Mouse (Mus musculus) olfactory bulb, adult 2 months (tissue): ENCODE results near the gene Gpatch8. TPM values are rescaled to one million over a fixed set of nuclear protein-coding genes. Genes with fewer than 3 reads are reported as not detected.

Source experiments
- H3K27ac ChIP-seq: fragments of 200-500 bp; 2 replicates; pipeline ENCODE4 v1.5.1; 2012; ENCODE audit warnings: low read depth, low read length; ENCODE audit not compliant: insufficient read depth
- H3K4me1 ChIP-seq: fragments of 200-500 bp; 2 replicates; pipeline ENCODE4 v1.6.1; 2012; ENCODE audit warnings: low read length; ENCODE audit not compliant: control insufficient read depth, insufficient read depth
- H3K4me3 ChIP-seq: fragments of 200-500 bp; 2 replicates; pipeline ENCODE4 v1.5.1; 2012; ENCODE audit warnings: mild to moderate bottlenecking, low read depth, low read length, moderate library complexity; ENCODE audit not compliant: insufficient read depth
- CTCF ChIP-seq: fragments of 200-500 bp; IDR thresholded peaks from 2 replicates; pipeline ENCODE4 v1.5.1; 2012; ENCODE audit warnings: low read depth, mild to moderate bottlenecking, low read length, moderate library complexity; ENCODE audit not compliant: insufficient read depth
- POLR2A ChIP-seq: fragments of 200-500 bp; IDR thresholded peaks from 2 replicates; pipeline ENCODE4 v1.6.1; 2012; ENCODE audit warnings: mild to moderate bottlenecking, low read depth, low read length, moderate library complexity; ENCODE audit not compliant: insufficient read depth
- WGBS: fragments of 180-500 bp; shearing (Covaris S2); methylation state at CpG from one replicate; pipeline ENCODE4 v1.1.7; 2018; 5-methylcytosine and 5-hydroxymethylcytosine counted together
- polyA plus RNA-seq: library from polyadenylated mRNA; stranded (reverse); fragments of >200 nt; gene quantifications from 2 replicates; pipeline ENCODE4 v1.2.4, GENCODE M21; 2012; ENCODE audit warnings: low replicate concordance; ENCODE audit not compliant: missing spikeins, insufficient read depth, insufficient read length

The Gpatch8 gene
- polyA plus RNA-seq, 1 experiment, result 138 TPM

DNA sequence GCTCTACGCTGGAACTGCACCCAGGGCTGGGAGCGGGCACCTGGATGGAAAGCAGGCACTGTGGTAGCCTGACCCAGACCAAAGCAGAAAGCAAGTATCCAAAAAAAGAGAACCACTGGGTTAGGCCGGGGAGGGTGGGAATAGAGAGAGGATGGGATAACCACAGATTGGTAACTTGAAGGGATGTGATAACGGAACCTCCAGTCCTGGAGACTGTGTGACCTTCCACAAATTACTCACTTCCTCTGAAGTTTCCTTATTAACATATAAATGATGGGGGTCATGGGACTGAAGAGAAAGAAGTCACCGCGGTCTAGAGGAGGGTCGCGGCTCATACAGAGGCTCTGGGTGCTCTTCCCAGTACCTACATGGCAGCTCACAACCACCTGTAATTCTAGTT, 115.9 kb downstream of the Gpatch8 start:
- TF ChIP-seq CTCF, result no peak
- 91% methylated on average over 8 of the region's 8 CpGs for WGBS
- Histone ChIP-seq H3K4me3 (no peak overlapping the region), H3K27ac (no peak overlapping the region), H3K4me1 (peaks cover 41% of the 10 kb centered on the region)

DNA sequence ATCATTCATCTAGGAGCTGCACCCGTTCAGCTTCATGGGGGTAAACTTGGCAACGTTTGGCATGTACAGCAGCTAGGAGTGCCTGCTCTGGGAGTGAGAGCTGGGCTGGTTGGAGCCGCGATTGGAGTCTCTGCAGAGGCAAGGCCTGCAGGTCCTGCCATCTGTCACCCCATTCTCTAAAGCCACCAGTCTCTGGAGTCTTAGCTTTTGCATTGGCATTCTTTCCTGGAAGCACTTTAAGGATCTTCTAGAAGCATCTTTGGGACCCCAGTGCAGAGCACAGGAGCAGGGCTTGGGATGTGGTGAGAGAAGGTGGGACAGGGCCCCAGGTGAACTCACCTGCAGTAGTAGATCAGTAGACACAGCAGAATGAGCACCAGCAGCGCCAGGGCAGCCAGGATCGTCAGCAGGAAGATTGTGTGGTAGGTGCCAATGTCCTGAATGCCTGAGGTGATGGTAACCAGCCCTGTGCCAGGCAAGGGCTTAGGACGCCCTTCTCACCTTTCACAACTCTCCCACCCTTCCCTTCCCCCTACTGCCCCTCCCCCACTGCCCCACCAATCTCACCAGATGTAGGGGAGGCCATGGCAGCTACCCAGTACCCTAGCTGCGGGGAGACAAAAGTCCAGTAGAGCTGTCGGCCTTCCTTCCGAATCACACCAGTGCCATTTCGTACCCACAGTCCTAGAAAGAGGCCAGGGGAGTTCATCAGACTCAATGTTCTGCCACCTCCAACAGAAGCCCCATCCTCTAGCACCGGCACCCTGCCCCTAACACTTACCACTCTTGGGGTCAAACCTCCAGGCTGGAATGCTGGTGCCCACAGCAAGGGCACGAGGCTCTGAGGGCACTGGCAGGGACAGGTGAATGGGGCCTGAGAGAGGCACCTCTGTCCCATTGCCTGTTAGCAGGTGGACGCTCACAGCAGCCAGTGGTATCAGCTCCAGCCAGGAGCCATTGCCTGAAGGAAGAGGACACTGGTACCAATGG, 116.8 kb downstream of the Gpatch8 start:
- 77% methylated on average over 14 of the region's 14 CpGs for WGBS
- TF ChIP-seq POLR2A (no peak), CTCF (no peak)
- Histone ChIP-seq H3K27ac (no peak overlapping the region), H3K4me3 (no peak overlapping the region), H3K4me1 (peaks cover 36% of the 10 kb centered on the region)

DNA sequence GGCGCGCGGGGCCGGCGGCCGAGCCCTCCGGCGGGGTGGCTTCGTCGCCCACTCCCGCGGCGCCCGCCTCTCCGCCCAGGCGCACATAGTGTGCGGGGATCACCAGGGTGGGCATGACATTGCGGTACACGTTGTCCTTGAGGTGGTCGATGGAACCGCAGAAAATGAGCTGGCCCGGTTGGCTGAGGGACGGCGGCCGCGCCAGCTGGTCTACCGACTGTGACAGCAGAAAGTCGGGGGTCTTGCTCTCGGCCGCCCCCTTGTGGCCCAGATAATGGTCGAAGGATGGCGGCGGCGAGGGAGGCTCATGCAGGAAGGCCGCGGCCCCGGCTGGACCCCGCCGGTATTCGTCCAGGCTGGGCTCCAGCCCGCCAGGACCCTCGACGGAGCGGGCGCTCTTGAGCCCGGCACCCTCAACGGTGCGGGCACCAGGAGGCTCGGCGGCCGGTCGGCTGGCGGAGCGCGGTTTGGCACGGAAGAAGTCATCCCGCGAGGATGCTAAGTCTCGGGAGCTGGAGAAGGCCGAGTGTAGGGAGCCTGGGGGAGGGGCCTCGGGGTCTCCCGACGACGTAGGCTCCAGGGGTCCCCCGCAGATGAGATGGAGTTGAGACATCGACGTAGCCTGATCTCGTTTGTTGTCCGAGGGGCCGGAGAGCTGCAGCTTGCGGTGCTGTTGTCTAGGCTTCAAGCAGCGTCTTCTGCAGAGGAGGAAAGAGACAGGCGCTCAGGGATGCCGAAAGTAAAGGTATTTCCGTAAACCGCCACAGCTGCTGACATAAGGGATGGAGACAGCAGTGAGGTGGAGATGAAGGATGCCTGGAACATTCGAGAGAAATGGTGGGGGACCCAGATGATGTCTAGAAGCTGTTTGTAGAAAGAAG, 117.7 kb downstream of the Gpatch8 start:
- Histone ChIP-seq H3K4me3 (peak overlapping the region; percentile 62), H3K27ac (peak overlapping the region; percentile 23; the same call in 1 of the 2 replicates), H3K4me1 (peaks cover 34% of the 10 kb centered on the region)
- TF ChIP-seq POLR2A (no peak; the same call in none of the 2 replicates), CTCF (peak; percentile 87)
- WGBS, result 14% methylated on average over 77 of the region's 77 CpGs

DNA sequence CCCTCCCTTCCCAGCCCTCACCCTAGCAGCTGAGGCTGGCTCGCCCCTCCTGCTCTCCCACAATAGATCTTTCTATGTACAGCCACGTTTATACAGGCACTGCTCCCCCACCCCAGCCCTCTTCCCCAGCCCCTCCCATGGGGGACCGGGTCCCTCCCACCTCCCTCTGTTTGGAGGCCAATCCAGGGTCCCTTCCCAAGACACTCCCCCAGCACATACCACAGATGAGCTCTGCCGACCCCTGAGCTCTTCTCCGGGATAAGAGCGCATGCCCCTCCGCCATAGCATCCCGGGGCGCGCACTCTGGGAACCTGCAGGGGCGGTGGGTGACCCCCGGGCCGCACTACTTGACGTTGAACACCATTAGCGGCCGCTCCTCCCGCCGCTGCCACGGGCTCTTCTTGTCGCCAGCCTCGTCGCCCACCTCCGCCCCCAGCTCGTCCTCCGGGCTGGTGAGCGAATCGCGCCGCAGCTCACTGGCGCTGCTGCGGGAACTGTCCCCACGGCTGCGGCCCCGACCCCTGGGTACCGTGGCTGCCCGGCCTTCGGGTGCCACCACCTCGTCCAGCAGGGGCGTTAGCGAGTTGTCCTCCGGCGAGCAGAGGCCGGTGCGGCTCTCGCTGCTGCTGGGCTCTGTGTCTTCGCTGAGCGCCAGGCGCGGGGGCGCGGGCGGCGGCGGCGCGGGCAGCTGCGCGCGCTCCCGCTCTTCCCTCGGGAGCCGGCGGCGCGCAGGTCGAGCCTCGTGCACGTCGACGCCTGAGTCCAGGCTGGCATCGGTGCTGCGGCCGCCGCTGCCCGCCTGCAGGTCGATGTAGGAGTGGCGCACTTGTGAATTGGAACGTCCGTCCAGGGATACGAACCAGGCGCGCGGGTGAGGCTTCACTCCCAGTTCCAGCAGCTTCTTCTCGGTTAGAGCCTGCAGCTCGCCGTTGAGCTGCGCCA, 118.8 kb downstream of the Gpatch8 start:
- 8% methylated on average over 87 of the region's 87 CpGs for WGBS
- no peak; the same call in 1 of the 2 replicates for TF ChIP-seq CTCF
- TF ChIP-seq POLR2A, result no peak
- H3K4me3 ChIP-seq, result peak overlapping the region; percentile 62
- peaks cover 42% of the 10 kb centered on the region for H3K4me1 ChIP-seq
- peak overlapping the region; percentile 74 for H3K27ac ChIP-seq

DNA sequence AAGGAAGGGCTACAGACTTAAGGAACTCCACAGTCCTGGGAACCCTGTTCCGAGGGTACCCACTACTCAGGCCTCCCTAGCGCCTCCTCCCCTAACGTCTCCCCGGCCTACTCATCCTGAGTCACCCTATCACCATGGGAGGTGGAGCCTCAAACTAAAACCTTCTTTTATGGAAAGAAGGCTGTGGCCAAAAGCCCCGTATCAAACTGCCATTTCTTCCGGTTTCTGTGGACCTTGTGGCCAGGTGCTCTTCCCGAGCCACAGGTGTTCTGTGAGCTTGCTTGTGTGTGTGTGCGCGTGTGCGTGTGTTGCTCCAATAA, 119.8 kb downstream of the Gpatch8 start:
- 52% methylated on average over 10 of the region's 10 CpGs for WGBS
- Histone ChIP-seq H3K27ac (no peak overlapping the region), H3K4me1 (peaks cover 47% of the 10 kb centered on the region), H3K4me3 (no peak overlapping the region)
- no peak for TF ChIP-seq POLR2A
- TF ChIP-seq CTCF, result no peak

DNA sequence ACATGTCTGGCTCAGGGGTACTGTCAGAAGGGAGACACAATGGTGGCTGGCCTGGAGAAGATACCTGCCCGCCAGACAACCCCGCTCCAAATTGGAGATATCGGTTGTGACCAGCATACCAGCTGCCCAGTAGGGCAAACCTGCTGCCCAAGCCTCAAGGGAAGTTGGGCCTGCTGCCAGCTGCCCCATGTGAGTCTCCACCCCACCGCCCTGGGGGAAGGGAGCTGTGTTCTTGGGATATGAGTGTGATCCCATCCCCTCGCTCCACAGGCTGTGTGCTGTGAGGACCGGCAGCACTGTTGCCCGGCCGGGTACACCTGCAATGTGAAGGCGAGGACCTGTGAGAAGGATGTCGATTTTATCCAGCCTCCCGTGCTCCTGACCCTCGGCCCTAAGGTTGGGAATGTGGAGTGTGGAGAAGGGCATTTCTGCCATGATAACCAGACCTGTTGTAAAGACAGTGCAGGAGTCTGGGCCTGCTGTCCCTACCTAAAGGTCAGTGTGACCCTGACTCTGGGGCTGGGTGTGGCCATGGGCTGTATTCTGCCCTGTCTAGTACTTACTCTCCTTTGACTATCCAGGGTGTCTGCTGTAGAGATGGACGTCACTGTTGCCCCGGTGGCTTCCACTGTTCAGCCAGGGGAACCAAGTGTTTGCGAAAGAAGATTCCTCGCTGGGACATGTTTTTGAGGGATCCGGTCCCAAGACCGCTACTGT, 120.3 kb downstream of the Gpatch8 start:
- peaks cover 50% of the 10 kb centered on the region for H3K4me1 ChIP-seq
- H3K27ac ChIP-seq, result no peak overlapping the region
- 85% methylated on average over 18 of the region's 18 CpGs for WGBS
- H3K4me3 ChIP-seq, result no peak overlapping the region
- TF ChIP-seq CTCF, result no peak

DNA sequence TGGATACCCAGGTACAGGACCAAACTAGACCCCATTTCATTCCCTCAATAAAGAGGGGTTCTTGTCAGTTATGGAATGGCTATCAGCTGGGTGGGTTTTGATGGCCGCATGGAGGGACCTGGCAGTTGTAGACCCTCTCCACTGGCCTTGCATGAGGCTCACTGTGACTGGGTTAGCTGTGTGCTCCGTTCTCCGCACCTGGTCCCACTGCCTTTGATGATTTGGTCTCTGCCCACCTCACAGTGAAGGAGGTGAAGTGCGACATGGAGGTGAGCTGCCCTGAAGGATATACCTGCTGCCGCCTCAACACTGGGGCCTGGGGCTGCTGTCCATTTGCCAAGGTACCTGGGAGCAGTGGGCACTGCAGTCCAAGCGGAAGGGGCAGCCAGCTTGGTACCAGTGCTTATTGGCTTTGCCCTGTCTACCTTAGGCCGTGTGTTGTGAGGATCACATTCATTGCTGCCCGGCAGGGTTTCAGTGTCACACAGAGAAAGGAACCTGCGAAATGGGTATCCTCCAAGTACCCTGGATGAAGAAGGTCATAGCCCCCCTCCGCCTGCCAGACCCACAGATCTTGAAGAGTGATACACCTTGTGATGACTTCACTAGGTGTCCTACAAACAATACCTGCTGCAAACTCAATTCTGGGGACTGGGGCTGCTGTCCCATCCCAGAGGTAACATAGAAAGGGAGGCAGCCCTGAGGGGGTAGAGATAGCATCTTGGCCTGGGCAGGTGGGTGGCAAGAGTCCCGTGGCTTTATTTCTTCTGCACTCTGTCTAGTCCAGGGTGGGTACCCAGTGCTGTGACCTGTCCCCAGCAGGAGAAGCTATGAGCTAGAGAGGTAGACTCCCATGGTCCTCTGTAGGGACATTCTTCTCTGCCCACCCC, 121.1 kb downstream of the Gpatch8 start:
- Histone ChIP-seq H3K4me3 (no peak overlapping the region), H3K4me1 (peaks cover 50% of the 10 kb centered on the region), H3K27ac (no peak overlapping the region)
- no peak for TF ChIP-seq POLR2A
- no peak for TF ChIP-seq CTCF
- WGBS, result 88% methylated on average over 11 of the region's 11 CpGs
